Mouse (Mus musculus) forebrain, embryonic 12.5 days (tissue): ENCODE results near the gene Ankrd16. TPM values are rescaled to one million over a fixed set of nuclear protein-coding genes. Genes with fewer than 3 reads are reported as not detected.

Experiments
- ATAC-seq: fragments of 200-750 bp; cut with Nextera tagmentation; 2 replicates; pipeline ENCODE4 v1.8.0; 2017; ENCODE audit warnings: moderate TSS enrichment; ENCODE audit not compliant: low FRiP score
- H3K27ac ChIP-seq: fragments of 300-500 bp; sonication (generic); 2 replicates; pipeline ENCODE4 v1.5.1; 2016; ENCODE audit warnings: mild to moderate bottlenecking
- H3K27me3 ChIP-seq: fragments of 300-500 bp; sonication (generic); 2 replicates; pipeline ENCODE4 v1.6.1; 2016; ENCODE audit warnings: mild to moderate bottlenecking
- H3K36me3 ChIP-seq: fragments of 300-500 bp; sonication (generic); replicated peaks from 2 replicates; pipeline ENCODE4 v1.6.1; 2016; ENCODE audit warnings: mild to moderate bottlenecking
- H3K4me1 ChIP-seq: fragments of 300-500 bp; sonication (generic); 2 replicates; pipeline ENCODE4 v1.6.1; 2016
- H3K4me2 ChIP-seq: fragments of 300-500 bp; sonication (generic); 2 replicates; pipeline ENCODE4 v1.6.1; 2016; ENCODE audit warnings: mild to moderate bottlenecking, moderate library complexity
- H3K4me3 ChIP-seq: fragments of 300-500 bp; sonication (generic); replicated peaks from 2 replicates; pipeline ENCODE4 v1.5.1; 2016; ENCODE audit warnings: mild to moderate bottlenecking
- H3K9ac ChIP-seq: fragments of 300-500 bp; sonication (generic); 2 replicates; pipeline ENCODE4 v1.6.1; 2016; ENCODE audit warnings: mild to moderate bottlenecking
- H3K9me3 ChIP-seq: fragments of 300-500 bp; sonication (generic); 2 replicates; pipeline ENCODE4 v1.6.1; 2016
- WGBS: fragments of 180-500 bp; shearing (Covaris S2); methylation state at CpG from one replicate; pipeline ENCODE4 v1.1.7; 2016; 5-methylcytosine and 5-hydroxymethylcytosine counted together
- polyA plus RNA-seq: library from polyadenylated mRNA; unstranded; fragments of >200 nt; fragmentation: Nextera tagmentation; extraction: Ambion mirVana; gene quantifications from 2 replicates; pipeline ENCODE4 v1.2.1, GENCODE M21; 2016

The Ankrd16 gene
- polyA plus RNA-seq: 47.9 and 54.8 TPM in 2 replicates

DNA sequence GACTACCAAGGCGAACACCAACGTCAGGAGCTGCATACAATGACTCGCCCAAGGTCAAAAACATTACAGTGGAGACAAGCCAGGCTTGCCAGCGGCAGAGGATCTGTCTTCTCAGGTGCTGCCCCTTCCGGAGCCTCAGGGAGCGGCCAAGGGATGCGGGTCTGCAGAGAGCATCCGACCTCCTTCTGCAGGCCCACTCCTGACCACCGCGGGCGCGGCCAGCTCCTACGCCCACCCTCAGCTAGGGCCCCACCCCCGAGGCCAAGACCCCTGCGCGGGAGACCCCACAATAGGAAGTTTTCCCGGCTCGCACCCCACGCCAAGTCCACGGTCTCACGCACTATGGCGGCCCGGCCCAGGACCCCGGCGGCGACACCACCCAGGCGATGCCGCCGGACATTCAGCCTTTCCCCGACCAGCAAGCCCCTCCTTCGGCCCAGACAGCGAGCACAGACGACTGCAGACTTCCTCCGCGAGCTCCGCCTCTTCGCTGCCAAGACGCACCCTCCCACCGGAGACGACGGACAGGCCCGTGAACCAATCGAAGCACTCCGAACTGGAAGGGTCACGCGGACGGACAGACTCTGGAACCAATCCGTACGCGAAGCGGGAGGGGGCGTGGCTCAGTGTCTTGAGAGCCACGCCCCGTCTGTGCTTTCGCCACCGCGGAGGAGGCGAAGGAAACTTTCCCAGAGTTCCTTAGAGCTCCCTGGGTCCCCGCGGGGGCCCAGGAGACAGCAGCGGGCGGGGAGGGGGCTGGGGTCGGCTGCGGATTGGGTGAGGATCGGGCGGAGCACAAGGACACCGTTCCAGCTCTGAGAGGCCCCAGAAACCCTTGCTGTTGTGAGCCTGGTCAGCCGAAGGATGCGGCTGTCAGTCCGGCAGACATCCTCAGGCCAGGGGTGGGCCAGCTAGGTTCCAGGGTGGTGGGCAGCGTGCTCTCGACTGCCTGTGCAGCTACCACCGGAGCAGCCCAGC is at the start of gene Ankrd16, which contains the start of gene Fbh1:
TSS of gene Ankrd16 (plus strand) at position 786 of the 978 bp plus-strand sequence.
TSS of gene Fbh1 (minus strand) at position 492 of the 978 bp plus-strand sequence.
- H3K27ac ChIP-seq: peak within 1 kb of the TSS; percentile 94

DNA sequence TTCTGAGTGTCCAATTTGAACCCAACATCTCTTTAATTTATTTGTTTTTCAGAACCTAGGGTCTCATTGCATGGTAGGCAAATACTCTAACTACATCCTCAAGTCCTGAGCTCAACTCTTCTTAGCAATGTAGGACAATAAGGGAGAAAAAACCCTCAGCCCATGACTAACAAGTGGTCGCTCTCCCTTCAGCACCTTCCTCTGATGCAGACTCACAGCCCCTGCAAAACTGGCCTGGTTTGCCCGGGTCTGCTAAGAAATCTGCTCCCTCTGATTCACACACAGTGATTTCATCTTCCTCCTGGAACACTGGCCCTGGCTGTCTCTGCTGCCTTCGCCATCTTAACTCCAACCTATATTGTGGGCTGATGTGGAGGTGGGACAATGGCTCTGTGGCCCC is 48.6 kb upstream of the Ankrd16 start:
- Histone ChIP-seq H3K4me1 (no peaks in the 10 kb centered on the region), H3K27me3 (no peaks in the 10 kb centered on the region), H3K4me2 (no peak overlapping the region), H3K36me3 (no peaks in the 10 kb centered on the region), H3K9ac (no peak overlapping the region), H3K4me3 (no peak overlapping the region), H3K9me3 (no peaks in the 10 kb centered on the region), H3K27ac (no peak overlapping the region)
- ATAC-seq: no peak
- WGBS: 76% methylated on average over 3 of the region's 3 CpGs

More for the DNA sequence above, at the start of gene Ankrd16, which contains the start of gene Fbh1:
- Histone ChIP-seq H3K9me3 (0 out of 2 replicates have a peak, but pooled peaks cover 4% of the 10 kb centered on the region), H3K27me3 (no peaks in the 10 kb centered on the region), H3K36me3 (peaks cover 28% of the 10 kb centered on the region), H3K4me1 (peaks cover 39% of the 10 kb centered on the region), H3K4me2 (peak within 1 kb of the TSS; percentile 83), H3K4me3 (peak within 1 kb of the TSS; percentile 79), H3K9ac (peak within 1 kb of the TSS; percentile 77)
- under 1% methylated on average over 70 of the region's 73 CpGs for WGBS
- peak; percentile 97 for ATAC-seq

DNA sequence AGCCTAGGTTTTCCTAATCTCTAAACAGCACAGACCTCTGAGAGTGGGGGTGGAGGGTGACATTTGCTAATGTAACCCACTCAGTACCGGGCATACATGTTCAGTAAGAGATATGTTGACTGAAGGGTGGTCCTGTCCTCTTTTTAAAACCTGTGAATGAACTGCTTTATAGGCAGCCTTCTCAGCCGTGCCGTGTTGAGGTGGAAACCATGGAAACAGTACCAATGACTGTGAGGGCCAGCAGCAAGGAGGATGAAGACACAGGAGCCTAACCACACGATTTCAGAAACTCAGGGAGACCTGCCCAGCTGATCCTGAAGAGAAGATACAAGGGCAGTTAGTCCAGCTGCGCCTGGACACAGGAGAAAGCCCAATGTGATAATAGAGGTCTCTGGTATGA is 44.7 kb upstream of the Ankrd16 start:
- Histone ChIP-seq H3K4me1 (no peaks in the 10 kb centered on the region), H3K36me3 (peaks cover 2% of the 10 kb centered on the region; the same call in 1 of the 2 replicates), H3K4me3 (no peak overlapping the region), H3K27ac (no peak overlapping the region), H3K4me2 (no peak overlapping the region), H3K9ac (no peak overlapping the region), H3K9me3 (no peaks in the 10 kb centered on the region), H3K27me3 (no peaks in the 10 kb centered on the region)
- 73% methylated on average over 5 of the region's 5 CpGs for WGBS
- no peak for ATAC-seq

DNA sequence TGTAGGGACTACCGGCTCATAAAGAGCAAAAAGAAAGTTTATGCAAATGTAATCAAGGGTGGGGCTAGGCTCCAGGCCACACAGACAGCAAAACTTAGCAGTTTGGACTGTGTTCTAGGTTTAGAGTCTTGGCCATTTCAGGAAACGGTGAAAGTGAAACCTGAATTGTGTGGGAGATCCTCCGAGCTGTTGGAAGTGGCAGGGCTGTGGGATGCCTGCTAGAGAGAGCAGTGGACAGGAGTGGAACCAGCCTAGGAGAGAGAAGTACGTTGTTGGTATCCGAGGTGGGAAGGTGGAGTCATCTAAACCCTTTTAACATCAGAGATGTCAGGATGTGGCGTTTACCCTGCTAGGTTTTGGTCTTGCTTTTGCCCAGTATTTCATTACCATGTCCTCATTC is 41.8 kb upstream of the Ankrd16 start:
- Histone ChIP-seq H3K9ac (no peak overlapping the region), H3K4me3 (no peak overlapping the region), H3K27me3 (no peaks in the 10 kb centered on the region), H3K27ac (no peak overlapping the region), H3K9me3 (no peaks in the 10 kb centered on the region), H3K4me2 (no peak overlapping the region), H3K36me3 (peaks cover 18% of the 10 kb centered on the region), H3K4me1 (no peaks in the 10 kb centered on the region)
- no peak for ATAC-seq
- WGBS: 88% methylated on average over 6 of the region's 6 CpGs

DNA sequence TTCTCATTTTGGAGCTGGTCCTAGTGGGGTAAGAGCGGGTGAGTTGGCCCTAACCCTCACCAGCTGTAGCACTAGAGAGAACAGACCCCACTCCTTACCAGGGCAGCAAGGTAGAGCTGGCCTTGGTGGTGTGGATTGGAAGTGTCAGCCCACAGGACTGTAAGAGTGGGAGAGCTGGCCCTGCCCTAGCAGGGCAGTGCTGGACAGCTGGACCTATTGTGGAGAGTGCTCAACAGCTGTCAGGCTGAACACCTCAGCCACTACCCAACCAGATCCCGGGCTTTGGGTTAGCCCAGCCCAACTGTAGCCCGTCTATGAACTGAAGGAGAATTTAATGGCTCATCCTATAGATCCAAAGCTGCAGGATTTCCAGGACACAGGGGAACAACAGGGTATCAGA is 38.9 kb upstream of the Ankrd16 start:
- Histone ChIP-seq H3K4me2 (no peak overlapping the region), H3K27ac (no peak overlapping the region), H3K4me1 (no peaks in the 10 kb centered on the region), H3K4me3 (no peak overlapping the region), H3K36me3 (peaks cover 47% of the 10 kb centered on the region), H3K9me3 (no peaks in the 10 kb centered on the region), H3K9ac (no peak overlapping the region), H3K27me3 (no peaks in the 10 kb centered on the region)
- 87% methylated on average over 3 of the region's 3 CpGs for WGBS
- peak; percentile 49; the same call in 1 of the 2 replicates for ATAC-seq

DNA sequence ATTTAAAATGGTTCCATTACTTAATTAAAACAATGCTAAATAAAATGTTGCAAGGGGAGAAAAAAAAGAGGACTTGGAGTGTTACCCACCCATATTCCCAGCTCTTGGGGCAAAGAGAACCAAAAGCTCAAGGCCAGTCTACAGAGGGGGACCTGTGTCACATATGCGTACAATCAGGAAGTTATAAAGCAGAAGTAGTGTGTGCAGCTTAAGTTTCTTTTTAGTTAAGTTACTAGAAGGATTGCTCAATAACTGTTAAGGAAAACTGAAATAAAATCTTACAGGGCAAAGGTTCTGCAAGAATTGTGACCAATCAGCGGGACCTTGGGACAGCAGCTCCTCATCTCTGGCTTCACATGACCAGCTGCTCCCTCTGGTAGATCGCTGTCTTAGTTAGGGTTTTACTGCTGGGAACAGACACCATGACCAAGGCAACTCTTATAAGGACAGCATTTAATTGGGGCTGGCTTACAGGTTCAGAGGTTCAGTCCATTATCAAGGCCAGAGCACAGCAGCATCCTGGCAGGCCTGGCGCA is 38.1 kb upstream of the Ankrd16 start:
- no peak overlapping the region for H3K4me3 ChIP-seq
- WGBS: 94% methylated on average over 4 of the region's 4 CpGs
- no peaks in the 10 kb centered on the region for H3K27me3 ChIP-seq
- H3K9me3 ChIP-seq: no peaks in the 10 kb centered on the region
- ATAC-seq: no peak
- H3K9ac ChIP-seq: no peak overlapping the region
- H3K4me2 ChIP-seq: no peak overlapping the region
- no peaks in the 10 kb centered on the region for H3K4me1 ChIP-seq
- H3K36me3 ChIP-seq: peaks cover 55% of the 10 kb centered on the region
- no peak overlapping the region for H3K27ac ChIP-seq

DNA sequence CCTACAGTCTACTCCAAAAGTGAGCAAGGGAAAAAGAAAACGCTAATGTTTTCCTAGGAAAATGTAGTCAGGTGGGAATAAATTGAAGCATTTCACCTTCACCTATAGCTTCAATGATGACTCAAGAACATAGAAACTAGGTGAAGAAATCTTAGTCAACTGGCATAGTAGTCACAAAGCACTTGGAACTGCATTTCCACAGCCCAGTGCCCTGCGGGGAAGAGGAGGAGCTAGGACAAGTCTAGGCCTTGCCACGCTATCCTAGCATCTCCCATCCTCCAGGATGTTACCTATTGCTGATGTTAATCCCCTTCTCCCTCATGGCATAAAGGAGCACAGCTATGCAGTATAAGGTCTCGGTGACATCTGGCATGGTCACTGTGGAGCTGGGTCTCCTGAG is 15.1 kb upstream of the Ankrd16 start:
- peaks cover 99% of the 10 kb centered on the region for H3K36me3 ChIP-seq
- WGBS: 88% methylated on average over 4 of the region's 4 CpGs

DNA sequence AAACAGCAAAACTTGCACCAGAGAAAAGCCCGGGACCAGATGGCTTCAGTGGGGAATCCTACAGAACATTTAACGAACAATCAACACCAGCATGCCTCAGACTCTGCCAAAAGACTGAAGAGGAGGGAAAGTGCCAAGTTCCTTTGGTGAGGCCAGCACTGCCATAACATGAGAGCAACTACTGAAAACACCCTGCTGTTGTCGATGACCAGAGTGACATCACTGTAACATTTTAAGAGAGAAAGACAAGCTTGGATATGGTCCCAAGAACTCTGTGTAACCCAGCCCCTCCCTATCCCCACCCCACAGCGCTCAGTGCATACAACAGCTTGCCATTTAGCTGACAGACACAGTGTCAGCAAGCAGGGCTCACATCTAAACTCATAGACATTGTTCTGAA is 12.0 kb upstream of the Ankrd16 start:
- Histone ChIP-seq H3K36me3 (peaks cover 76% of the 10 kb centered on the region), H3K9me3 (no peaks in the 10 kb centered on the region), H3K27me3 (no peaks in the 10 kb centered on the region), H3K4me2 (no peak overlapping the region), H3K27ac (no peak overlapping the region), H3K4me1 (no peaks in the 10 kb centered on the region), H3K9ac (no peak overlapping the region), H3K4me3 (no peak overlapping the region)
- WGBS: 86% methylated on average over 4 of the region's 4 CpGs
- ATAC-seq: no peak

More for the DNA sequence above, 15.1 kb upstream of the Ankrd16 start:
- Histone ChIP-seq H3K9ac (no peak overlapping the region), H3K27me3 (no peaks in the 10 kb centered on the region), H3K4me3 (no peak overlapping the region), H3K4me2 (no peak overlapping the region), H3K4me1 (no peaks in the 10 kb centered on the region), H3K9me3 (no peaks in the 10 kb centered on the region), H3K27ac (no peak overlapping the region)
- ATAC-seq: no peak

DNA sequence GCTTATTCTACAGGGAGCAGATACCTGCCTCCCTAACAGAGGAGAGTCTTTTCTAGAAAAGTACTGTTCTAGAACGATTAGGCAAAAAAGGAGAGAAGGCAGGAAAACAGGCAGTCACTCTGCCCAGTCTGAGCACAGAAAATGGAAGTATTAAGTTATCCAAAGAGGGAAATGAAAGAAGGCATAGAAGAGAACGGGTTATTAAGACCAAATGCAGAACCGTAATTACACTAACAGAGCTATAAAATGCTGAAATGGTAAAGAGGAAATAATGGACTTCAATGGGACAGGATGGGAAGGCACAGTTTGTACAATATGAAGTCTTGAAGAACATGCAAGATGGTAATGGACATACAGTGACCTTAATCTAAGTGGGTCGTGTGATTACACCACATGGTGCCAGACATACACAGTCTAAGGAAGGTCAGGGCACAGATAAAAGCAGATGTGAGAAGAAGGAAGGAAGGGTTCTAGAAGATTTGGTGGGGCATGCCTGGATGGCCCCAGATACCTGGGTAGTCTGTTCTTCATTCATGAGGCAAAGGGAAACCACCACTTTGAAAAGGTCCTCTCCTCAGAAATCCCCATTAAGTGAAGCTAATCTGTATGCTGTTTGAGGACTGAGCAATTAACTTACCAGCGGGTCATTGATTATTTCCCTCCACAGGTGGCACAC is 11.1 kb upstream of the Ankrd16 start:
- H3K9ac ChIP-seq: no peak overlapping the region
- H3K27ac ChIP-seq: no peak overlapping the region
- no peaks in the 10 kb centered on the region for H3K9me3 ChIP-seq
- ATAC-seq: no peak
- H3K4me1 ChIP-seq: no peaks in the 10 kb centered on the region
- no peak overlapping the region for H3K4me2 ChIP-seq
- no peaks in the 10 kb centered on the region for H3K27me3 ChIP-seq
- WGBS: 69% methylated on average over 5 of the region's 5 CpGs
- peaks cover 66% of the 10 kb centered on the region for H3K36me3 ChIP-seq
- no peak overlapping the region for H3K4me3 ChIP-seq

DNA sequence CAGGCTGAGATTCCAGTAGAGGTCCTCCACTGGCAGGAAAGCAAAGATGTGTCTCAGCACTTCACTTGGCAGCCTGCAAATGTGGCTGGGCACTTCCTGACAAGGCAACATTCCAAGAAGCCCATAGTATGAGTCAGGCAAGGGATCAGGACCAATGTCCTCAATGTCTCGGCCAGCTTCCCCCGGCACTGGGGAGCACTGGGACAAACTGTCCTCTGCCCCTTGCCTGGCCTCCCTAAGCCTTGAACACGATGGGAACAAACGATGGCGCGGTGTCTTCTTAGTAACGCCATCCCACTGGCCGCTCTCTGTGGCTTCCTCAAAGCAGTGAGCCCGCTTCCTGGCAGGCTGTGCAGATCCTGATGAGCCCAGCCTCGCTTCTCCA is 10.5 kb upstream of the Ankrd16 start:
- Histone ChIP-seq H3K4me3 (no peak overlapping the region), H3K4me1 (no peaks in the 10 kb centered on the region), H3K4me2 (no peak overlapping the region), H3K9ac (no peak overlapping the region), H3K36me3 (peaks cover 61% of the 10 kb centered on the region), H3K27ac (no peak overlapping the region), H3K27me3 (no peaks in the 10 kb centered on the region), H3K9me3 (no peaks in the 10 kb centered on the region)
- no peak for ATAC-seq
- 77% methylated on average over 10 of the region's 10 CpGs for WGBS

DNA sequence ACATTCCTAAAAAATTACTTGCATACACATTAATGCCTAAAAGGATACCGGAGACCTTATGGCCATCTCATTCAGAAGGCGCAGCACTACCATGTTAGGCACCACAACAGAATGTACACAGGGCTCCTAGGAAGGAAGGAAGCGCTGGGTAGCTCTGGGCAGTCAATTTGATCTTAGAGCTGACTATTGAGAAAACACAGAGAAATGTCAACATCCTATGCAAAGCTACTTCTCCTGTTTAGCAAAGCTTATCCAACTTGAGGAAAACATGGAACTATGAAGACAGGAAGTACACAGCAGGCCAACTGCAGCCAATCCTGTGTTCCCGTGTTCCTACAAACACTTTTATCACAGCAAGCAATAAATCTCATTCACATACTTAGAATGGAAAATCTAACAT is 6.0 kb upstream of the Ankrd16 start:
- no peaks in the 10 kb centered on the region for H3K27me3 ChIP-seq
- H3K4me3 ChIP-seq: no peak overlapping the region
- H3K4me1 ChIP-seq: peaks cover 20% of the 10 kb centered on the region
- H3K4me2 ChIP-seq: no peak overlapping the region
- no peak overlapping the region for H3K27ac ChIP-seq
- no peak overlapping the region for H3K9ac ChIP-seq
- 87% methylated on average over 4 of the region's 4 CpGs for WGBS
- no peak for ATAC-seq
- no peaks in the 10 kb centered on the region for H3K9me3 ChIP-seq
- H3K36me3 ChIP-seq: peaks cover 16% of the 10 kb centered on the region

DNA sequence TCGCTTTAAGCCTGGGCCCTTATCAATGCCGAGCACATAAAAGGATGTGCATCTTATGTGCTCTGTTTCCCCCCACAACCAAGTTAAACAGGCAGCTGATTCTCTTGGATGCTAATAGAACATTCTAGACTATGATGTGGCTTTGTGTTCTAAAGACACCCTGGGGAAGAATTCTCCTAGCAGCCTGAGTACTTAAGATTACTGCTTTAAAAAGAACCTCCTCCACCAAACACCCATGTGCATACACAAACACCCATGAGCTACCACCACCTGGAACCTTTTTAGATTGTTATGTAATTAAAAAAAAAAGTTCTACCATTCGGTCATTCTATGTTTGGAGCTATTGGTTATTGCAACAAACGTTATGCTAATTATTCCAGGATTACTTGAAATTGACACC is 5.3 kb upstream of the Ankrd16 start:
- Histone ChIP-seq H3K36me3 (peaks cover 9% of the 10 kb centered on the region), H3K9me3 (no peaks in the 10 kb centered on the region), H3K27ac (no peak overlapping the region), H3K4me2 (no peak overlapping the region), H3K9ac (no peak overlapping the region), H3K4me3 (no peak overlapping the region), H3K27me3 (no peaks in the 10 kb centered on the region), H3K4me1 (peaks cover 22% of the 10 kb centered on the region)
- no peak for ATAC-seq
- 86% methylated on average over 4 of the region's 4 CpGs for WGBS
